Mouse (Mus musculus) intestine, postnatal 0 days (tissue): ENCODE results near the gene Rhoh. TPM values are rescaled to one million over a fixed set of nuclear protein-coding genes. Genes with fewer than 3 reads are reported as not detected.

Experiments used
- ATAC-seq: fragments of 200-750 bp; cut with Nextera tagmentation; 2 replicates; pipeline ENCODE4 v1.8.0; 2017; ENCODE audit warnings: mild to moderate bottlenecking, moderate TSS enrichment, moderate library complexity
- H3K27ac ChIP-seq: fragments of 300-500 bp; sonication (generic); 2 replicates; pipeline ENCODE4 v1.5.1; 2014; ENCODE audit warnings: mild to moderate bottlenecking, low read depth, low read length, moderate library complexity
- H3K27me3 ChIP-seq: fragments of 300-500 bp; sonication (generic); replicated peaks from 2 replicates; pipeline ENCODE4 v1.6.1; 2014; ENCODE audit warnings: low read length, mixed read lengths; ENCODE audit not compliant: control insufficient read depth, insufficient read depth
- H3K36me3 ChIP-seq: fragments of 300-500 bp; sonication (generic); 2 replicates; pipeline ENCODE4 v1.6.1; 2014; ENCODE audit warnings: mild to moderate bottlenecking, moderate library complexity; ENCODE audit not compliant: control insufficient read depth, insufficient read depth
- H3K4me1 ChIP-seq: fragments of 300-500 bp; sonication (generic); replicated peaks from 2 replicates; pipeline ENCODE4 v1.6.1; 2014; ENCODE audit warnings: antibody characterized with exemption, low read length, mixed read lengths; ENCODE audit not compliant: control insufficient read depth, insufficient read depth
- H3K4me2 ChIP-seq: fragments of 300-500 bp; sonication (generic); replicated peaks from 2 replicates; pipeline ENCODE4 v1.6.1; 2014; ENCODE audit warnings: low read depth, mild to moderate bottlenecking, moderate library complexity
- H3K4me3 ChIP-seq: fragments of 300-500 bp; sonication (generic); 2 replicates; pipeline ENCODE4 v1.5.1; 2014; ENCODE audit warnings: low read depth, low read length
- H3K9ac ChIP-seq: fragments of 300-500 bp; sonication (generic); 2 replicates; pipeline ENCODE4 v1.6.1; 2014; ENCODE audit warnings: mild to moderate bottlenecking, low read depth, low read length
- H3K9me3 ChIP-seq: fragments of 300-500 bp; sonication (generic); 2 replicates; pipeline ENCODE4 v1.6.1; 2016; ENCODE audit warnings: mixed run types; ENCODE audit not compliant: control insufficient read depth
- CTCF ChIP-seq: sonication (generic); IDR thresholded peaks from 2 replicates; pipeline ENCODE4 v1.5.1; 2016; ENCODE audit warnings: low read depth, mild to moderate bottlenecking, control low read depth, antibody characterized with exemption, moderate library complexity
- WGBS: fragments of 180-500 bp; shearing (Covaris S2); extraction: QIAGEN DNeasy Blood & Tissue Kit; methylation state at CpG from one replicate; pipeline ENCODE4 v1.1.7; 2014; 5-methylcytosine and 5-hydroxymethylcytosine counted together
- polyA plus RNA-seq: library from polyadenylated mRNA; unstranded; fragments of >200 nt; fragmentation: Nextera tagmentation; extraction: Ambion mirVana; gene quantifications from 2 replicates; pipeline ENCODE4 v1.2.1, GENCODE M21; 2015

Gene Rhoh
- polyA plus RNA-seq, 1 experiment from 2014 or later: 0.82 TPM

DNA sequence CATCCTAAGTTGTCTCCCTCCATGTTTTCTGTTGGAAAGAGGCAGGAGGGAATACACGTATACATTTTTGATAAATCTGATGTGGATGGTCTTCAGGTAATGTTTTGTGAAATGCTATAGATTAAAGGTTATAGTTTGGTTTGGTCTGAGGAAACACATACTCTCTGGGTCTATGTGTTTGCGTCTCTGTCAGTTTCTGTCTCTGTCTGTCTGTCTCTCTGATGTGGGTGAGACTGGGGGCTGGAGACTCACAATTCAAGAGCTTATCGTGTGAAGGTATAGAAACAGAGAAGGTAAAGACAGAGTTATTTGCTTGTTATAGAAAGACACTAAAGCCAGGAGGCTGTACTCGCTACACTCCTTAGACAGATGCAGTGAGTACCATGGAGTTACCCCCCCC lies 8.6 kb downstream of the Rhoh start:
- H3K9ac ChIP-seq: no peak overlapping the region
- H3K9me3 ChIP-seq: no peaks in the 10 kb centered on the region
- no peaks in the 10 kb centered on the region for H3K36me3 ChIP-seq
- no peak for TF ChIP-seq CTCF
- H3K27me3 ChIP-seq: 0 out of 2 replicates have a peak, but pooled peaks cover 2% of the 10 kb centered on the region
- no peak overlapping the region for H3K4me3 ChIP-seq
- no peak overlapping the region for H3K27ac ChIP-seq
- no peak overlapping the region for H3K4me2 ChIP-seq
- no peak for ATAC-seq
- no peaks in the 10 kb centered on the region for H3K4me1 ChIP-seq
- WGBS: 90% methylated on average over 4 of the region's 4 CpGs

DNA sequence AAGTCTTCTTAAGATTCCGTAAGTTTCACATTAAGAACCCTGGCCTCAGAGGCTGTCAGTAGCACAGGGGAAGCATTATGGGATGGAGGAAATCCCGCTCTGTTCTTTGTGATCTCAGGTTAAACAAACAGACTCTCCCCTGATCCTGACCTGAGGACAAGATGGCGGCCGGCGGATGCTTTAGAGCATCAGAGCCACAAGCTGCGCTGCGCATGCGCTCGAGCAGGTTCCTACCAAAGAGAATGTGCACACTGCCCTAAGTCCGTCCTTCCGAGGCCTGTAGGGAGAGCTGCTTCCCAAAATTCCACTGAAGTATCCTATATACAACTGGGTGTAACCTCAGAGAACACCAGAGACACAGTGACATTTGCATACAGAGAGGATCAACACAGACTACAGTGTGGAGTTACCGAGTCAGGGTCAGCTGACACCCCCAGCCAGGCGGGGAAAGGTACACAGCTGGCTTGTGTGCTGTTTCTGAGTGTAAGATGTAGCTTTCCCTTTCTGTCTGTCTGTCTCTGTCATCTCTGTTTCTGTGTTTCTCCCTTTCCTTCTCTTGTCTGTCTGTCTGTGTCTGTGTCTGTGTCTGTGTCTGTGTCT lies 10.4 kb downstream of the Rhoh start:
- H3K27ac ChIP-seq: no peak overlapping the region
- ATAC-seq: no peak

DNA sequence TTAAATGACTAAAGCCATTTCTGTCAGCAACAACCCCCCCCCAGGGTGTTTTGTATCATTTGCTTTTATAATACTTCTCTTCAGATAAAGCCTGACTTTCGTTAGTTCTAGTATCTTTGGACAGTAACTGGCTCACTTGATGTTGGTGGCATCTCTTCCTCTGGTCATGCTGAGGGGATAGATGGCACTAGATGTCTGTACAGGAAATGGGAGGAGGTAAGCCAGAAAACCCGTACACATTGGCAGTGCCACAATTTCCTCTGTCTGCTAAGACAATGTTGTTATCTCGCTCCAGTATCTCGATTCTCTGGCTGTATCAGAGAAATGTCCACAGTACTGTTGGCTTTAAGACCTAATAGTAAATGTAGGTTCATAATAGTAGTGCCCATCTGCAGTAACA lies 12.2 kb downstream of the Rhoh start:
- no peak for ATAC-seq
- H3K9ac ChIP-seq: no peak overlapping the region
- 63% methylated on average over 4 of the region's 4 CpGs for WGBS

More for the DNA sequence above, 10.4 kb downstream of the Rhoh start:
- Histone ChIP-seq H3K9me3 (no peaks in the 10 kb centered on the region), H3K27me3 (0 out of 2 replicates have a peak, but pooled peaks cover 2% of the 10 kb centered on the region), H3K36me3 (no peaks in the 10 kb centered on the region), H3K9ac (no peak overlapping the region), H3K4me3 (no peak overlapping the region), H3K4me1 (no peaks in the 10 kb centered on the region), H3K4me2 (no peak overlapping the region)
- TF ChIP-seq CTCF: no peak
- WGBS: 87% methylated on average over 13 of the region's 13 CpGs

DNA sequence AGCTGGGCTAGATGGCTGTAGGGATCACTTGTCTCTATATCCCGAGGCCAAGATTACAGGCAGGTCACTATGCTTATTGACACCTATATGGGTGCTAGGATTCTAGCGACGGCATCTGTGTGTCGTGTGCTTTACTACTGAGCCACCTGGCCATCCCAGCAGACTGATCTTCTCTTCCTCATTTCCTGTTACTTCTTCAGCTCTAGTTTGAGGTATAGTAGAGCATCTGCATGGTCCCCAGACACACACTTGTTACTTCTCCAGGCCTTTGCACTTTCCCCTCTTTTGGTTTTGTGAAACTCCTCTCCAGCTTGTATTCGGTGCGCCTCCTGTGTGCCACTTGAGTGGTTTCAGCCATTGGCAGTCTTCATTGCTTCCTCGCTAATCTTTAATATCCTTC lies 14.3 kb downstream of the Rhoh start:
- H3K4me2 ChIP-seq: no peak overlapping the region
- no peak for TF ChIP-seq CTCF
- H3K36me3 ChIP-seq: no peaks in the 10 kb centered on the region
- WGBS: 86% methylated on average over 7 of the region's 7 CpGs
- no peaks in the 10 kb centered on the region for H3K9me3 ChIP-seq
- H3K4me3 ChIP-seq: no peak overlapping the region
- H3K9ac ChIP-seq: no peak overlapping the region
- ATAC-seq: no peak
- 0 out of 2 replicates have a peak, but pooled peaks cover 2% of the 10 kb centered on the region for H3K27me3 ChIP-seq
- H3K4me1 ChIP-seq: no peaks in the 10 kb centered on the region
- H3K27ac ChIP-seq: no peak overlapping the region

More for the DNA sequence above, 12.2 kb downstream of the Rhoh start:
- no peak overlapping the region for H3K4me2 ChIP-seq
- TF ChIP-seq CTCF: no peak
- H3K4me1 ChIP-seq: no peaks in the 10 kb centered on the region
- H3K36me3 ChIP-seq: no peaks in the 10 kb centered on the region
- H3K9me3 ChIP-seq: no peaks in the 10 kb centered on the region
- H3K27ac ChIP-seq: no peak overlapping the region
- no peak overlapping the region for H3K4me3 ChIP-seq
- H3K27me3 ChIP-seq: 0 out of 2 replicates have a peak, but pooled peaks cover 2% of the 10 kb centered on the region

DNA sequence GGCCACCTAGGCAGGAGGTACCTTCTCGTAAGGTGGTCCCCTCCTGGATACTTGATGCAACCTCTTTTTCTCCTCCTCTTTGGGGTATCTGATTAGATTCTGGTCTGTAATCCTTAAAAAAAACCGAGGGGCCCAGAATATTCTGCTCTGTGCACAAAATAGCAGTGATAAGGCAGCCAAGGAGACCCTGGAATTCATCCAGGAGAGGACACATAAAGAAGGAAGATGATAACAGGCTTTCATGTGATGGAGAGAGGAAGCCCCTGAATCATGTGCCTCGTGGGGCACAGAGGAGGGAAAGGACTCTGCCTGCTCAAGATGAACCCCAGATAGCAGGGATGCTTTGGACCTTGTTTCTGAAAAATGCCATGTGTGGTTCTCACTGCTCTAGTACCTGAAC lies 17.4 kb downstream of the Rhoh start:
- H3K9me3 ChIP-seq: no peaks in the 10 kb centered on the region
- H3K4me1 ChIP-seq: no peaks in the 10 kb centered on the region
- no peak for TF ChIP-seq CTCF
- H3K4me2 ChIP-seq: no peak overlapping the region
- H3K27me3 ChIP-seq: no peaks in the 10 kb centered on the region
- H3K4me3 ChIP-seq: no peak overlapping the region
- no peak overlapping the region for H3K9ac ChIP-seq
- no peak for ATAC-seq
- no peak overlapping the region for H3K27ac ChIP-seq
- H3K36me3 ChIP-seq: no peaks in the 10 kb centered on the region
- 45% methylated on average over 3 of the region's 3 CpGs for WGBS

DNA sequence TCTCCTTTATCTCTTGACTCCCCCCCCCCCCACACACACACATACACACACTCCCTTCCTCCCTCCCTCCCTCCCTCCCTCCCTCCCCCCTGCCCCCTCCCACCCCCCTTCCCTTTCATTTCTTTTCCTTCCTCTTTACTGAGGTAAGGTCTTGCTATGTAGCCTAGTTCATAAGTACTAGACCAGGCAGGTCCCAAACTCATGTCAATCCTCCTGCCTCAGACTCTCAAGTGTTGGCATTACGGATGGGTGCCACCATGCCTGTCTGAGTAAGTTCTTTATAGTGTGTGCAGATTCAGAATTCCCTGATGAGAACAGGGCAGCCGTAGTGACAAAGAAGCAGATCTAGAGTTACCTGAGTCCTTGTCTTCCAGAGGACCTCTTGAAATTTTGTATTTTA lies 20.2 kb downstream of the Rhoh start:
- Histone ChIP-seq H3K4me1 (no peaks in the 10 kb centered on the region), H3K27ac (no peak overlapping the region), H3K9me3 (no peaks in the 10 kb centered on the region), H3K9ac (no peak overlapping the region), H3K36me3 (no peaks in the 10 kb centered on the region), H3K4me2 (no peak overlapping the region), H3K27me3 (no peaks in the 10 kb centered on the region), H3K4me3 (no peak overlapping the region)
- TF ChIP-seq CTCF: no peak
- no peak for ATAC-seq
- WGBS: 96% methylated on average over 2 of the region's 2 CpGs
